Comparison of ENCODE assay signal across 30 mouse cellular contexts in the genomic region with DNA sequence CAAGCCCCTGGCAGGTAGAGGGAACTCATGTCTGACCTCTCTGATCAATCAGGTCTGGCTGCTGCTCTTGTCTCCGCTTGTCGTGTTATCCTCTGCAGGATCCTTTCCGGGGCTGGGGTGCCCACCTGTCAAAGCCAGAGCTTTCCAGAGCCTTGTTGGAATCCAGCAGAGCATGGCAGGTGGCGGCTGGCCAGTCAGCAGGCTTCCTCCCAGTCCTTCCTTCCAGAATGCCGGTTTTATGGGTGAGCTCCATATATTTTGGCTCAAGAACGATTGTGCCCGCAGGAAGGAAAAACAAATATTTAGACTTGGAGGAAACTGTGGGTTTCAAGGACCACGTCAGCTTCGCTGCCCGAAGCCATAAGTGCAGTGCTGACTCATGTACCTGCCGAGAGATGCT.
DNase-seq lines count a peak whose midpoint lies in the region; ATAC-seq and TF ChIP-seq lines count a peak whose summit lies in the region.
"Had no signal": no experiment of that assay in that cellular context is flagged by ENCODE, and none has a peak within 500 bp of the region (broad histone marks: within the 10 kb centered on the region; RNA-seq: fewer than 3 reads in every experiment).

No protein-coding gene starts in this region.

- H3K4me1 ChIP-seq in lung, adult 2 months (ENCODE audit: control insufficient read depth, insufficient read depth, low read length) = no peaks in the 10 kb centered on the region
- no peaks in the 10 kb centered on the region for H3K4me1 ChIP-seq in thymus, adult 2 months (replicated peaks; ENCODE audit: control insufficient read depth, insufficient read depth, low read length)

- no peaks in the 10 kb centered on the region for H3K36me3 ChIP-seq in thymus, adult 2 months (ENCODE audit: control insufficient read depth, insufficient read depth, low read length)
- H3K36me3 ChIP-seq: embryonic facial prominence, embryonic 13.5 days; forebrain, embryonic 10.5 days; forebrain, embryonic 15.5 days; G1E; heart, embryonic 13.5 days; hindbrain, embryonic 12.5 days; lung, embryonic 15.5 days; midbrain, embryonic 10.5 days; neural tube, embryonic 12.5 days had no signal

- ATAC-seq in megakaryocyte, adult 5-6 weeks (ENCODE audit: poor library complexity, severe bottlenecking) = no peak
- ATAC-seq: forebrain, embryonic 15.5 days; intestine, embryonic 16.5 days; midbrain, embryonic 16.5 days had no signal

- no peak overlapping the region for H3K27ac ChIP-seq in thymus, adult 2 months (ENCODE audit: control insufficient read depth, insufficient read depth, low read length)
- H3K27ac ChIP-seq: embryonic facial prominence, embryonic 13.5 days; forebrain, embryonic 10.5 days; forebrain, embryonic 15.5 days; gastrocnemius, adult 2 months; heart, embryonic 13.5 days; hindbrain, embryonic 12.5 days; kidney, postnatal 0 days; liver, embryonic 14.5 days; lung, embryonic 15.5 days; midbrain, embryonic 10.5 days; neural tube, embryonic 12.5 days had no signal

- 25% methylated on average over 11 of the region's 11 CpGs for WGBS in lung, adult 2 months
- 18% methylated on average over 11 of the region's 11 CpGs for WGBS in thymus, adult 2 months

- H3K4me3 ChIP-seq in lung, adult 2 months (replicated peaks; ENCODE audit: extremely low read depth, low read depth, low read length) = no peak overlapping the region
- H3K4me3 ChIP-seq in thymus, adult 2 months (ENCODE audit: control insufficient read depth, insufficient read depth, low read length) = no peak overlapping the region
- H3K4me3 ChIP-seq: embryonic facial prominence, embryonic 13.5 days; forebrain, embryonic 10.5 days; forebrain, embryonic 15.5 days; gastrocnemius, adult 2 months; heart, embryonic 13.5 days; hindbrain, embryonic 12.5 days; lung, embryonic 15.5 days; midbrain, embryonic 10.5 days; myocyte; neural tube, embryonic 12.5 days had no signal

- H3K27me3 ChIP-seq in thymus, adult 2 months (ENCODE audit: control insufficient read depth, insufficient read depth, low read length) = no peaks in the 10 kb centered on the region

- no peak for TF ChIP-seq CTCF in lung, adult 2 months (IDR thresholded peaks at IDR 0.05; ENCODE audit: insufficient read depth, low read length)
- TF ChIP-seq CTCF in thymus, adult 2 months (IDR thresholded peaks at IDR 0.05; ENCODE audit: borderline replicate concordance, control insufficient read depth, extremely low read depth, insufficient read depth, low read length, poor library complexity) = no peak

- TF ChIP-seq POLR2A in lung, adult 2 months (IDR thresholded peaks at IDR 0.05; ENCODE audit: borderline replicate concordance, extremely low read depth, low read depth, low read length) = no peak
- no peak for TF ChIP-seq POLR2A in thymus, adult 2 months (IDR thresholded peaks at IDR 0.05; ENCODE audit: control insufficient read depth, extremely low read depth, insufficient read depth, low read length, poor library complexity)

- DNase-seq in cerebellum, adult 11 months = peak; percentile 7
- no peak for DNase-seq in cerebellum, postnatal 4 days (ENCODE audit: low spot score in 2 of 2)
- peak; percentile 14 to 33 for DNase-seq in lung, adult 18-20 months
- DNase-seq in lung, adult 2 months = no peak
- peak; percentile 15 for DNase-seq in cerebellum, adult 9-10 months
- peak; percentile 20 to 36 for DNase-seq in cerebellum, postnatal 36 days
- no peak for DNase-seq in thymus, adult 2 months
- DNase-seq: adrenal gland, postnatal 10 days; gastrocnemius, adult 2 months; heart, postnatal 10 days; kidney, adult 8-10 months; layer of hippocampus, postnatal 36 days; liver; right cerebral cortex, adult 18-20 months; thymus, postnatal 4 days had no signal

Comparison
In these comparisons a context has a peak if more than half of its experiments do, and no peak if none do; other contexts are left out.
1. DNase-seq: peak in cerebellum, adult 11 months (single experiment), lung, adult 18-20 months (2 of 2), cerebellum, adult 9-10 months (single experiment) and cerebellum, postnatal 36 days (2 of 2); none in cerebellum, postnatal 4 days (0 of 2), lung, adult 2 months (single experiment) and thymus, adult 2 months (single experiment).